Mouse (Mus musculus) urinary bladder, postnatal 10 days (tissue): ENCODE measurements around the gene Magel2.

Experiments used
- DNase-seq: peaks from one replicate; pipeline ENCODE4 v3.0.0; 2022; ENCODE audit warnings: low spot score

Magel2 gene

DNA sequence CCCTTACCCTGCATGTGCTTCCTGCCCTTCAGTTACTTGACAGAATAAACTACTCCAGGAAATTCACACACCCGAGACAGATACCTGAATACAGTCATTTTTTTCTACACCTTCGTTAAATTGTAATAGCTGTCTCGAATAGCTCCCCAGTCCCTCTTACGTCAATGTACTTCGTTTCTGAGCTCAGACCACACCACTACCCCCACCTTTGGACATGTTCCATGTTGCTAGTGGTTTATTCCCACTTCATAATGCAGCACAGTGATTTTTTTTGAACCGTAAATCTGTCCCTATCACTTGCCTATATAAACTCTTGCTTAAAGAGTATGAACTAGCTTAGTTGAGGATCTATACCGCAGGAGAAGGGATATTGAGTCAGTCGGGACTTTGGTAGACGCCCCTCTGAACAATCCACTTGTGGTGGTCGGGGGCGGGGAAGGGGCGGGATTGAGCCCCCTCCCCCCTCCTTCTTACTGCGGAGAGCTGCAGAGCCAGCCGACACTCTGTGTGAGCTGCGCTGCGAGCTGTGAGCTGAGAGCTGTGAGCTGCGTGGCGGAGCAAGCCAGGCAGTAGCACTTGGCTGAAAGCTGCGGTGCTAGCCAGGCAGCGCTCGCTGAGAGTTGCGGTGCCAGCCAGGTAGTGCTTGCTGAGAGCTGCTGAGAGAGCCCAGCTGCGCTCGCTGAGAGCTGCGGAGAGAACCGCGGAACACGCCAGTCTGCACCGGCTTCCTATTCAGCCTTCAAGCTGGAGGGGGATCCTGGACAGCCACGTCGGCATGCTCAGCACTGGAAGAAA, at the start of gene Magel2:
TSS of gene Magel2 (plus strand) at position 501 of the 795 bp plus-strand sequence.
- DNase-seq, result no peak

DNA sequence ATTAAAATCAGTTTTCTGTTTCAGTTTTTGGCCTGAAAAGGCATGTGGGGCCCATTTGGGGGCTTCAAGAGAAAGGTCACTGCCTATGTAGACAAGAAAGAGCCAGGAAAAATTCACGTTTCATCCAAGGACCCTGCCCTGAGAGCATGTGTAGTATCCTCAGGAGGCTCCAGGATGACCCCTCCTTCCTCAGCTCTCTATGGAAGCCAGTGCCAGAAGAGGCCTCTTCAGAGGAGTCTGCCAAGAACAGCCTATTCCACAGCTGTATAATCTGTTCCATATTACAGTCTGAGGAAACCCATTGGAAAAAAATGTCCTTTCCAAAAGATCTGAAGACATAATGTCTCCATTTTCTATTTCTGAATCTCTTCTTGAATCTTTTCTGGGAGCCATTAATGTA, 31.4 kb upstream of the Magel2 start:
- DNase-seq, result no peak

DNA sequence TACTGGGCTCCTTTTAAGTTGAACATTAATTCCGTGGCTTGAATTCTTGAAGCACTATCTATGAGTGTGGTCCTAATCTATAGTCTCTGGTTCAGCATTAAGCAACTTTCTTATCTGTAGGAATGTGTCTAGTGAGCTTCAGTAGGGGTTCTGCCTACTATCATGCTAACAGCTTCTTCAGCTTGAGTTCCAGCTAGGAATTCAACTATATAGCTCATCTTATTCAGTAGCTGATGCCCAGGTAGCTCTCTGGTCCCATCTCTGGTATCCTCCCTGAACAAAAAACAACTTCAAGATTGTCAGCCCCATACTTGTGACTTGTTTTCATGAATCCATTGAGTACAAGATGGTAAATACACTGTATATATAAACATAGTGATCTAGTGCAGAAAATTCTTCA, 30.5 kb upstream of the Magel2 start, which contains the start of gene Ndn:
TSS of gene Ndn (plus strand) at position 301 of the 400 bp plus-strand sequence.
- no peak for DNase-seq

DNA sequence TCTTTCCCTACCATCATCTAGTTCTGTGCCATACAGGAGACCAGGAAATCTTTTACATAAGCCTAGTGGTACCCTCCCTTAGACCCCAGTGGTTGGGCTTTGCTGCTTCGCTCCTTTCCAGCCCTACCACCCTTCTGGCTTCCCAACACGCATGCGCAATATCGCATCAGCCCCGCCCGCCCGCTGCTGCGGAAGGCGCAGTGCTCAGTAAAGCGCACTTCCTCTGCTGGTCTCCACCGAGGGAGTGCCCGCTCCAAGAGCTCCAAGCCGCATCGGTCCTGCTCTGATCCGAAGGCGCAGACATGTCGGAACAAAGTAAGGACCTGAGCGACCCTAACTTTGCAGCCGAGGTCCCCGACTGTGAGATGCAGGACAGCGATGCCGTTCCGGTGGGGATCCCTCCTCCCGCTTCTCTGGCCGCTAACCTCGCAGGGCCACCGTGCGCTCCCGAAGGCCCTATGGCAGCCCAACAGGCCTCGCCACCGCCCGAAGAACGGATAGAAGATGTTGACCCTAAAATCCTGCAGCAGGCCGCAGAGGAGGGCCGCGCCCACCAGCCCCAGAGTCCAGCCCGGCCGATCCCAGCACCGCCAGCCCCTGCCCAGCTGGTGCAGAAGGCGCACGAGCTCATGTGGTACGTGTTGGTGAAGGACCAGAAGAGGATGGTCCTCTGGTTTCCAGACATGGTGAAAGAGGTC, 28.6 kb upstream of the Magel2 start:
- peak; percentile 20 for DNase-seq

GRCm38 (mm10) chr7:62348804-62349190, 28.0 kb upstream of the Magel2 start:
- DNase-seq, result no peak

- no peak for DNase-seq
These were observed 25.5 kb upstream of the Magel2 start for GRCm38 (mm10) chr7:62351266-62351665.

GRCm38 (mm10) chr7:62365039-62365636, 11.7 kb upstream of the Magel2 start:
- no peak for DNase-seq

DNA sequence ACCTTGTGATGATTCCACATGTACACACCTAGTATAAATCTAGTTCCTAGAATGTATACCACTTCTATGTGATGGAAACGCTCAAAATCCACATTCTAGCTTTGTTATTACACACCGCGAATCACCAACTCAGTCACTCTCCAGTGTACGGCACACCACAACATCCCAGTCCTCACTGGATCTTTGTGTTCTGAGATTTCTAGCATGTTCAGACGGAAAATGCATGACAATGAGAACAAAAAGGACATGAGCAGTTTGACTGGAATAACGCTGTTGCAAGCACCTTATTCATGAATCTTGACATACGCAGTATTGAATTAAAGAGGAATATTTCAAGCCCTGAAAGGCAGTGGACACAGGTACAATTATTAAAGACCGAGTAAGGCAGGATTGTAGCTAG, 10.1 kb upstream of the Magel2 start:
- no peak for DNase-seq

- DNase-seq, result no peak
These were observed 1.2 kb upstream of the Magel2 start for GRCm38 (mm10) chr7:62375658-62376057.

- no peak for DNase-seq
These were observed 503 bp downstream of the Magel2 start for GRCm38 (mm10) chr7:62377313-62377712.

GRCm38 (mm10) chr7:62378529-62378928, 1.7 kb downstream of the Magel2 start:
- DNase-seq, result no peak

DNA sequence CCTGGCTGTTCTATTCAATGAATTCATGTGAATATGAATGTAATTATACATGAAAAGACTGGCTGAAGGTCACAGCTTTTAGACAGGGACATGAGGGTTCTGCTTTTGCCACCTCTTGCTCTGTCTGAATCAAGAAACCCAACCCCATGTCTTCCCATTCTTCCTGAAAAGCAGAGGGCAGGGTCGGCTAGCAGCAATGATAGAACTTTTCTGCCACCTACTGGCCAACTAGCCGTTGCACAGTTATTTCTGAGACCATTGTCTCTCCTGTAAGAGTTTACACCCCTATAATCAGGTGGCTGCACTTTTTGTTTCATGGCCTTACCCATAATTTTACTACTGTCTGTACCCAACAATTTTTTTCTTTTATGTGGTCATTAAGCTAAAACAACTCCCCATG, 5.6 kb downstream of the Magel2 start:
- no peak for DNase-seq

DNA sequence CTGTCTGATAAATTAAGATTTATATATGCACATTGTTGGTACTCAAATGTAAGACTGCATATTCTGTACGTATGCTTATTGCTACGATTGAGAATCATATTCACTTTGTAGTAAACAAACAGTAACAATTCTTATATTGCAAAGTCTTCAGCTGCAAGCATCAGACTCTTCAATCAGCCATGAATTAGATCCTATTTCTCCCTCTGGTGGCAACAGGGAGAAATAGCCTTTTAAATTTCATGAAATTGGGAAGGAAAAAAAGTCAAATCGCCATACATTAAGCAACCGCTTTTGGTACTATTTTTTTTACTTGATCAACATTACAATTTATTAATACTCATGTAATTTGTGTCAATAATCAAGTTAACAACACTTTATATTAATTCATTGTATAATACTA, 11.5 kb downstream of the Magel2 start:
- no peak for DNase-seq

- DNase-seq, result no peak
These were observed 15.4 kb downstream of the Magel2 start for GRCm38 (mm10) chr7:62392202-62392601.

- no peak for DNase-seq
These were observed 29.8 kb downstream of the Magel2 start for GRCm38 (mm10) chr7:62406573-62407050.

DNA sequence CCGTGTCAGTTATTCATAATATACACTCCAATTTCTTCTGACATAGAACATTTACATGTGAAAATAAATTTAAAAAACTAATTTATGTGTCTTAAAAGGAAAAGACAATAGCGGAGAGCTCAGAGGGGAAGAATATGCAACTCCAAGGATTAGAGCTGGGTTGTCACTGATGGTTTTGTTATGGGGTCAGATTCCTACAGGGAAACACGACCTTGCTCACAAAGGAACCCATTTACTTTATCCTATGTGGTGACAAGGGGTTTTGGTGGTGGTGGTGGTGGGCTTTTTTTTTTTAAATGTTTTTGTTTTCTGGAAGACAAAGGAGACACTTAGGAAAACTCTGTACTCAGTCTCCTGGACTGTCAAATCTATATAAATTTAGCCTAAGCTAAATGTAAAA, 31.0 kb downstream of the Magel2 start:
- DNase-seq, result no peak

- DNase-seq, result no peak
These were observed 38.4 kb downstream of the Magel2 start for GRCm38 (mm10) chr7:62415222-62415621.

GRCm38 (mm10) chr7:62416173-62416572, 39.4 kb downstream of the Magel2 start:
- DNase-seq, result no peak

DNA sequence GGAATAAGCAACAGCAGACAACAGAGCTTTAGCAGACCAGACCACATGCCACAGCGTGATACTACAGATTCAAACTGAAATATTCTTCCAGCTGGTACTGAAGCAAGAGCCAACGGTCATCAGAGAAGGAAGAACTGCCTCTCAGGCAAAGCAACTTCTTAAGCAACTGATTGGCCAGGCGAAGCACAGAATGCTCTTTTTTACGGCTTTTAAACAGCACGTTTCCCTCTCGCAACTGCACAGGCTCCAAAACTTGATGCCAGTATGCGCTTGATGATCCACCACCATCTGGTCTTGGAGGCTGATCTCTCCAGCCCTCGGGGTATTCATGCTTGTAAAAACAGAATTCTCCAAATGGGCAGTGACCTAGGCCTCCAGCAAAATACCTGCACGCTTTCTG, 41.5 kb downstream of the Magel2 start:
- DNase-seq, result no peak

DNA sequence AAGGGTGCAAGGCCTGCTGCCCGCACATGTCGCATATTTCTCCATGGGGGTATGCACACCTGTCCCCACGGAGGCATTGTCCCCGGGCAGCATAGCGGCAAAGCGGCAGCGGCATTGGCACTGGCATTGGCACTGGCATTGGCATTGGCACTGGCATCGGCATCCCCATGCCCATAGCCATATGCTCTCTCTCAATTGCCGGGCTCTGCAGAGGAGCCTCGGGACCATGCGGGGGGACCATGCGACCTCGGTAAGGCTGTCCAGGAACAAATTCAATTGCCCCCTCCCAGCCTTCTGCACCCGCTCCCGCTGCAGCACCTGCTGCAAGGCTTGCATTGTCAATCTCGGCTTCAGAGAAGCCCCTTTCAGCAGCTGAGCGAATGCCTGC, 42.3 kb downstream of the Magel2 start:
- DNase-seq, result no peak

GRCm38 (mm10) chr7:62419493-62420360, 42.9 kb downstream of the Magel2 start, which contains the start of gene Mkrn3:
Gene Mkrn3 (minus strand): TSS chr7:62420139.
- peak; percentile 31 for DNase-seq

- DNase-seq, result no peak
These were observed 43.8 kb downstream of the Magel2 start for GRCm38 (mm10) chr7:62420566-62420965.
